Mouse (Mus musculus) adrenal gland, adult (tissue): ENCODE data around the gene Cmas.

Source experiments
- DNase-seq, 2 experiments: peaks; one replicate each; pipeline ENCODE4 v3.0.0; 2022 to 2023; ENCODE audit warnings: low spot score in 1 of 2; ENCODE audit not compliant: inconsistent age in 2 of 2

Cmas gene

GRCm38 (mm10) chr6:142756507-142757333 lies at the start of gene Cmas:
Gene Cmas, plus strand, starts transcription at chr6:142756686.
- DNase-seq: peak; percentile 90 to 94

- DNase-seq: no peak
Measured at GRCm38 (mm10) chr6:142706688-142707087, 49.8 kb upstream of the Cmas start.

- no peak for DNase-seq
Measured at GRCm38 (mm10) chr6:142708369-142708768, 48.1 kb upstream of the Cmas start.

GRCm38 (mm10) chr6:142710690-142711089 lies 45.8 kb upstream of the Cmas start:
- DNase-seq: peak in 1 of 2 experiments; percentile 76

- no peak for DNase-seq
Measured at GRCm38 (mm10) chr6:142711106-142711505, 45.4 kb upstream of the Cmas start.

- DNase-seq: no peak
Measured at GRCm38 (mm10) chr6:142715026-142715425, 41.5 kb upstream of the Cmas start.

GRCm38 (mm10) chr6:142717186-142717585 lies 39.3 kb upstream of the Cmas start:
- no peak for DNase-seq

- no peak for DNase-seq
Measured at GRCm38 (mm10) chr6:142718167-142718566, 38.3 kb upstream of the Cmas start.

- DNase-seq: peak in 1 of 2 experiments; percentile 49
Measured at GRCm38 (mm10) chr6:142720641-142721040, 35.8 kb upstream of the Cmas start.

- peak; percentile 47 to 88 for DNase-seq
Measured at GRCm38 (mm10) chr6:142721731-142722130, 34.8 kb upstream of the Cmas start.

GRCm38 (mm10) chr6:142726032-142726431 lies 30.5 kb upstream of the Cmas start:
- DNase-seq: no peak

GRCm38 (mm10) chr6:142732567-142733290 lies 23.8 kb upstream of the Cmas start:
- no peak for DNase-seq

- DNase-seq: peak in 1 of 2 experiments; percentile 75
Measured at GRCm38 (mm10) chr6:142735302-142736005, 21.0 kb upstream of the Cmas start.

GRCm38 (mm10) chr6:142738225-142738624 lies 18.3 kb upstream of the Cmas start:
- DNase-seq: no peak

- no peak for DNase-seq
Measured at GRCm38 (mm10) chr6:142738637-142739036, 17.8 kb upstream of the Cmas start.

GRCm38 (mm10) chr6:142741763-142742162 lies 14.7 kb upstream of the Cmas start:
- DNase-seq: no peak

GRCm38 (mm10) chr6:142743193-142743592 lies 13.3 kb upstream of the Cmas start:
- no peak for DNase-seq

- no peak for DNase-seq
Measured at GRCm38 (mm10) chr6:142745484-142745883, 11.0 kb upstream of the Cmas start.

GRCm38 (mm10) chr6:142746765-142747164 lies 9.7 kb upstream of the Cmas start:
- no peak for DNase-seq

GRCm38 (mm10) chr6:142747165-142747564 lies 9.3 kb upstream of the Cmas start:
- DNase-seq: no peak

GRCm38 (mm10) chr6:142748057-142748708 lies 8.3 kb upstream of the Cmas start:
- peak in 1 of 2 experiments; percentile 74 for DNase-seq
